Comparison of ENCODE assay signal across 22 mouse cellular contexts in genomic region chr5:103705874-103706273, GRCm38 (mm10). TPM values are rescaled to one million over a fixed set of nuclear protein-coding genes. Genes with fewer than 3 reads are reported as not detected.
DNase-seq lines count a peak whose midpoint lies in the region; ATAC-seq and TF ChIP-seq lines count a peak whose summit lies in the region.
"Had no signal": no experiment of that assay in that cellular context is flagged by ENCODE, and none has a peak within 500 bp of the region (broad histone marks: within the 10 kb centered on the region; RNA-seq: fewer than 3 reads in every experiment).

No protein-coding gene starts in this region.

- no peak overlapping the region for H3K9ac ChIP-seq in MEL (ENCODE audit: control insufficient read depth, low read depth, low read length, poor library complexity, severe bottlenecking)
- H3K9ac ChIP-seq: hindbrain, embryonic 13.5 days; liver, embryonic 13.5 days had no signal

- H3K27ac ChIP-seq in MEL (ENCODE audit: control insufficient read depth, low read depth, low read length), result no peak overlapping the region
- H3K27ac ChIP-seq: hindbrain, embryonic 13.5 days; limb, embryonic 10.5 days; liver, embryonic 13.5 days had no signal

- no peak for TF ChIP-seq CTCF in MEL (IDR thresholded peaks at IDR 0.05 in 2 of 3, conservative IDR thresholded peaks at IDR 0.05 in 1 of 3; ENCODE audit: control insufficient read depth in 1 of 3, insufficient read depth in 1 of 3, low read depth in 2 of 3, low read length in 3 of 3, poor library complexity in 1 of 3, severe bottlenecking in 1 of 3)

- H3K9me3 ChIP-seq in MEL (replicated peaks; ENCODE audit: insufficient read depth, low read length), result no peaks in the 10 kb centered on the region
- H3K9me3 ChIP-seq: hindbrain, embryonic 13.5 days; limb, embryonic 10.5 days; liver, embryonic 13.5 days had no signal

- H3K36me3 ChIP-seq in MEL (ENCODE audit: control insufficient read depth in 1 of 2, insufficient read depth in 2 of 2, low read length in 2 of 2), result no peaks in the 10 kb centered on the region; a peak in 2 of 4 replicates
- H3K36me3 ChIP-seq: hindbrain, embryonic 13.5 days; limb, embryonic 10.5 days; liver, embryonic 13.5 days had no signal

- no peak; a peak in 1 of 4 replicates for TF ChIP-seq EP300 in MEL (IDR thresholded peaks at IDR 0.05; ENCODE audit: low read depth in 1 of 2, low read length in 2 of 2)

- no peak for TF ChIP-seq POLR2A in MEL (IDR thresholded peaks at IDR 0.05; ENCODE audit: control insufficient read depth in 1 of 2, insufficient read depth in 1 of 2, low read depth in 1 of 2, low read length in 2 of 2, poor library complexity in 1 of 2)

- intact Hi-C loops in heart, postnatal 10 days (cut with DNase I), result no loop called here
- intact Hi-C loops in left cerebral cortex, postnatal 14 days (cut with DNase I), result no loop called here

- DNase-seq in frontal cortex, adult 2 months (ENCODE audit: extremely low spot score in 1 of 2, low spot score in 1 of 2), result peak; percentile 20 to 39
- DNase-seq in frontal cortex, postnatal 10 days (ENCODE audit: low spot score in 2 of 2), result no peak
- DNase-seq in 3134 (ENCODE audit: extremely low read depth, insufficient read length, low spot score) (peak; percentile 63), MEL (ENCODE audit: low read depth, low spot score) (peak; percentile 64)
- no peak for DNase-seq in kidney, adult 8-10 months
- no peak for DNase-seq in heart, postnatal 10 days
- no peak for DNase-seq in left cerebral cortex, postnatal 14 days (ENCODE audit: low spot score in 2 of 2)
- DNase-seq: adrenal gland, postnatal 14 days; B cell, adult 2 months; cerebellum, adult 9-10 months; embryo, embryonic 11 days; gastrocnemius, postnatal 10 days; layer of hippocampus, postnatal 36 days; liver, embryonic 13.5 days; thymus, postnatal 36 days had no signal

- H3K27me3 ChIP-seq in MEL (ENCODE audit: control insufficient read depth in 1 of 2, insufficient read depth in 2 of 2, low read length in 2 of 2), result no peaks in the 10 kb centered on the region
- H3K27me3 ChIP-seq: hindbrain, embryonic 13.5 days had no signal

- H3K4me3 ChIP-seq in MEL (ENCODE audit: control insufficient read depth in 1 of 2, insufficient read depth in 1 of 2, low read depth in 2 of 2, low read length in 2 of 2), result no peak overlapping the region
- H3K4me3 ChIP-seq: hindbrain, embryonic 13.5 days; limb, embryonic 10.5 days; liver, embryonic 13.5 days had no signal

- ATAC-seq in granulocyte monocyte progenitor cell, adult 5-6 weeks (replicated peaks; ENCODE audit: poor library complexity, severe bottlenecking), result peak; percentile 92
- ATAC-seq: intestine, embryonic 16.5 days; midbrain, embryonic 16.5 days had no signal

- H3K4me1 ChIP-seq in MEL (ENCODE audit: control insufficient read depth in 1 of 2, insufficient read depth in 2 of 2, low read length in 2 of 2), result peaks cover 0 to 14% of the 10 kb centered on the region in 2 experiments; a peak in 2 of 4 replicates
- H3K4me1 ChIP-seq: hindbrain, embryonic 13.5 days; limb, embryonic 10.5 days had no signal

- no peaks in the 10 kb centered on the region for H3K79me2 ChIP-seq in MEL (ENCODE audit: control insufficient read depth, insufficient read depth, low read length, poor library complexity)

- no peak for TF ChIP-seq RAD21 in MEL (IDR thresholded peaks at IDR 0.05; ENCODE audit: low read depth, low read length)

TF ChIP-seq in MEL, 35 proteins besides CTCF, POLR2A, EP300 and RAD21:
- TF ChIP-seq ZMIZ1 (IDR thresholded peaks at IDR 0.05; ENCODE audit: low read depth, low read length) (no peak), ZKSCAN1 (IDR thresholded peaks at IDR 0.05; ENCODE audit: low read depth, low read length) (no peak), UBTF (IDR thresholded peaks at IDR 0.05; ENCODE audit: borderline replicate concordance, insufficient read depth, low read depth, low read length) (no peak), GABPA (IDR thresholded peaks at IDR 0.05; ENCODE audit: low read depth, low read length) (no peak), USF1 (IDR thresholded peaks at IDR 0.05; ENCODE audit: low read depth, low read length) (no peak), SIN3A (IDR thresholded peaks at IDR 0.05; ENCODE audit: low read length) (no peak), BHLHE40 (IDR thresholded peaks at IDR 0.05; ENCODE audit: borderline replicate concordance, low read depth, low read length) (no peak), ZC3H11A (IDR thresholded peaks at IDR 0.05; ENCODE audit: low read depth, low read length) (no peak), SMC3 (IDR thresholded peaks at IDR 0.05; ENCODE audit: low read depth, low read length) (no peak), MAZ (IDR thresholded peaks at IDR 0.05; ENCODE audit: low read depth, low read length) (no peak)

RNA-seq across cellular contexts. Expression of gene Aff1, which starts 13.7 kb away (rescaled TPM):
- 4.7 and 5.0 TPM in 2 replicates for polyA plus RNA-seq in frontal cortex, adult 2 months (2012; rRNA removed)
- total RNA-seq in MEL (2012; rRNA removed), result 5.4 and 7.8 TPM in 2 replicates
- 10 to 100 TPM in 1 of 2 experiments, not detected in 1; 13.4 TPM for polyA plus RNA-seq in MEL (2012; ENCODE audit: insufficient read depth in 1 of 2, insufficient read length in 2 of 2, low read depth in 1 of 2, low replicate concordance in 2 of 2, missing spikeins in 1 of 2)
- 93.5 and 127 TPM in 2 replicates for total RNA-seq in granulocyte monocyte progenitor cell, adult 5-6 weeks (2014; fragmentation: Nextera tagmentation)
- 36.1 and 37.4 TPM in 2 replicates for total RNA-seq in granulocyte monocyte progenitor cell, adult 5-6 weeks (2017)
- total RNA-seq in heart, postnatal 10 days (2021), result 10 to 100 TPM; 38.4 to 56.7 TPM
- 10 to 100 TPM in 1 of 2 experiments, 1 to 10 TPM in 1; 6.7 to 12.0 TPM for total RNA-seq in left cerebral cortex, postnatal 14 days (2021)

RNA-seq across cellular contexts. Expression of gene 1700016H13Rik, which starts 50.1 kb away (rescaled TPM):
- polyA plus RNA-seq in frontal cortex, adult 2 months (2012; rRNA removed), result not detected in 2 replicates
- total RNA-seq in MEL (2012; rRNA removed), result 0.16 and 0.23 TPM in 2 replicates
- under 1 TPM in 1 of 2 experiments, not detected in 1; 0.40 TPM for polyA plus RNA-seq in MEL (2012; ENCODE audit: insufficient read depth in 1 of 2, insufficient read length in 2 of 2, low read depth in 1 of 2, low replicate concordance in 2 of 2, missing spikeins in 1 of 2)
- not detected in 2 replicates for total RNA-seq in granulocyte monocyte progenitor cell, adult 5-6 weeks (2014; fragmentation: Nextera tagmentation)
- 0.93 TPM in 1 of 2 replicates, not detected in the other for total RNA-seq in granulocyte monocyte progenitor cell, adult 5-6 weeks (2017)
- not detected for total RNA-seq in heart, postnatal 10 days (2021)
- not detected for total RNA-seq in left cerebral cortex, postnatal 14 days (2021)
- total RNA-seq: adrenal gland, postnatal 14 days; heart, adult 8-10 months; layer of hippocampus, postnatal 36 days; megakaryocyte-erythroid progenitor cell, adult 5-6 weeks had no signal
- polyA plus RNA-seq: intestine, embryonic 16.5 days had no signal

Comparison
In these comparisons a context has a peak if more than half of its experiments do, and no peak if none do; other contexts are left out.
1. DNase-seq: peak in frontal cortex, adult 2 months (2 of 2), 3134 (single experiment) and MEL (single experiment); none in frontal cortex, postnatal 10 days (0 of 2), kidney, adult 8-10 months (0 of 2), heart, postnatal 10 days (0 of 2) and left cerebral cortex, postnatal 14 days (0 of 2).